Mouse (Mus musculus) spleen, adult 10 weeks (tissue): Measurements from ENCODE around the gene Spata3. TPM values are rescaled to one million over a fixed set of nuclear protein-coding genes. Genes with fewer than 3 reads are reported as not detected.

Experiments
- polyA plus RNA-seq: library from polyadenylated mRNA; stranded (reverse); fragments of 350-450 nt; fragmentation: Illumina TruSeq; extraction: RNeasy Lipid Tissue Mini Kit (QIAGEN cat#74804); gene quantifications from one replicate; pipeline ENCODE4 v1.2.3, GENCODE M21; 2015; ENCODE audit warnings: low replicate concordance; ENCODE audit not compliant: insufficient read depth

The Spata3 gene
- polyA plus RNA-seq: not detected

DNA sequence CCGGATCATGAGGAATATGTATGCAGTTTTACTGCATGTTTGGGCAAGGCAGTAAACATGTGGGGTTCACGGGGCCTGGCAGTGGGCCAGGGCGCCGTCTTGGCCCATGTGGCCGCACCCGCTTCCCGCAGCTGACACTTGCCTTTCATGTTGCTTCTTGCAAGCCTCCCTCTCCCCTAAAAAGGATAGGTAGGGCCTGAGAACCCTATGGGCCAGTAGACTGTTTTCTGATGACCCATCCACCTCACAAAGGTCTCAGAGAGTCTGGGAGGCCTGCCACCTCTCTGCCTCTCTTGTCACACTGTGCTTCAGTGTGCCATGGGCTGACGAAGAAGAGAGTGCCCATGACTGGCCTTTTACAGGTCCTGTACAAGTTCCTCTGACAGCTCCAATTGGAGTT lies at the start of gene Spata3:
Gene Spata3 (plus strand): TSS at position 301 of the 400 bp plus-strand sequence.

DNA sequence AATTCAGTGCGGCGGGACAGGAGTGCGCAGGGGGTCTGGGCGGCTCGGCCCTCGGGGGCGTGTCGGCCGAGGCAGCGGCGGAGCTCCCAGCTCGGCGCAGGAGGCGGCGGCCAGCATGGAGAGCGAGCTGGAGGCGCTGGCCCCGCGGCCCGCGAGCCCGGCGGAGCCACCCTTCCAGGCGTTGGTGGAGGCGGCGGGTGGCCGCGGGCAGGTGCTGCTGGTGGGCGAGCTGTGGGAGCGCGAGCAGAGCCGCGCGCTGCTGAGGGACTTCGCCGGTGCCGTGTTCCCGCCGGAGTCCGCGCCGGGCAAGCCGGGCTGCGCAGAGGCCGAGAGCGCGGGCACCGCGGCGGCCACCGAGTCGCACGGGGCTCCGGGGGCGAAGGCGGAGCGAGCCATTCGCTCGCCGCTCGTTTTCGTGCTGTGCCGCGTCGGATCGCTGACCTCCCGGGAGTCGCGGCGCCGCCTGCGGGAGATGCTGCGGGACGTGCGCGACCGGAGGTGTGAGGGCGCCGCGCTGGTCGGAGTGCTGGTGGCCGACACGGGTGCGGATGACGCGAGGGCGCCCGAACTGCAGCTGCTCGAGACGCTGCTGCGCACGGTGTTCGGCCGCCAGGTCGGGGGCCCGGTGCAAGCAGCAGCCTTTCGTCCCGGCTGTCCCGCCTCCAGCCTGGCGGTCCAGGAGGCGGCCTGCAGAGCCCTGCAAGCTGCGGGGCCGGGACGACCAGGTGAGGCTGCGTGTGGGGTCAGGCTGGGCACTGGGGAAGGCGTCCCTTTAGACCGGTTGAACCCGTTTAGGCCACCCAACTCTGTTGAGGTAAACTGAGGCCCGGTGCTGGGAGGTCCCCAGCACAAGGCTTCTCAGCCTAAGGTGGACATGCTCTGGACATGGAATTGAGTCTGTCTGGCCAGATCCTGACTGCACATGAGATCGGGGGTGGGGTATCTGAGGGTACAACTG lies 29.5 kb downstream of the Spata3 start, which contains the start of gene 2810459M11Rik:
Gene 2810459M11Rik (plus strand): TSS at position 16 of the 958 bp plus-strand sequence.

DNA sequence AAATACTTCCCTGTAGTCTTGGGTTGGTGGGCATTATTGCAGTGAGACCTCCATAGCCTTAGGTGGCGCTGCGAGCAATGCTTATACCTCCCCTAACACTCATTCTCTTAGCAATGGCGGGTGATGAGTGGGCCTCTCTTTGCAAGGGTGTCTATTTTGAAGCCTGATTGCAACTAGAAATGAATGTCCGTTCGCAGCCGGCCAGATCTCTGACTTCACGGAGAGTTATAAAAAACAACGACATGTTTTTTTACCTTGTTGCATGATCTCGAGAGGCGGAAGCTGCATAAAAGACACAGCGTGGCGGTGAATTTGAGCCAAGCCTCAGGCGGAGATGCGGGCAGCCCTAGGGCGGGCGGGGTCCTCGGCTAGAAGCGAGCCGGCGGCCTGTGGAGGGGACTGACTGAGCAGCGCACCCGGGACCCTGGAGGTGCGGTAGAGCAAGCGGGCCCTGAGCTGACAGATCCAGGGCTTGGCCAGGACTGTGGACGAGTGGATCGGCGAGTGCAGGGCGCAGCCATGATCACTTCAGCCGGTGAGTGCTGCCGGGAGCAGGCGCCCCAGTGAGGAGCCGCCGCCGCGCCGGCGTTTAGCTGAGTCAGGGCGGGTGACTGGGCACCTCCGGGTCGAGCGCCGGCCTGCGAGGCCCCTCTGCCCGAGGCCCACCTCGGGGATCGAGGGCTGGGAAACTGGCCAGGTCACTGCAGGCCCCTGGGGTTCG lies 47.8 kb downstream of the Spata3 start, which contains the start of gene Psmd1:
Gene Psmd1 (plus strand): TSS at position 117 of the 721 bp plus-strand sequence.

Other genes starting within 250 kb of the Spata3 start
- gene A630001G21Rik, start 238.2 kb upstream of the Spata3 start, polyA plus RNA-seq: 187 TPM
- gene Cab39, start 223.4 kb upstream of the Spata3 start, polyA plus RNA-seq: 113 TPM
- gene Itm2c, start 122.5 kb upstream of the Spata3 start, polyA plus RNA-seq: 53.9 TPM
- gene 4933407L21Rik, start 88.3 kb upstream of the Spata3 start, polyA plus RNA-seq: 0.17 TPM
- gene Gpr55, start 55.8 kb upstream of the Spata3 start, polyA plus RNA-seq: 7.1 TPM
- gene 2810459M11Rik, start 29.0 kb downstream of the Spata3 start, polyA plus RNA-seq: not detected
- gene Psmd1, start 47.6 kb downstream of the Spata3 start, polyA plus RNA-seq: 79.4 TPM
- gene Htr2b, start 95.2 kb downstream of the Spata3 start, polyA plus RNA-seq: not detected
- not detected for gene Gm21972, start 116.8 kb downstream of the Spata3 start, polyA plus RNA-seq
- 4.7 TPM for gene Armc9, start 138.0 kb downstream of the Spata3 start, polyA plus RNA-seq